Mouse (Mus musculus): Measurements from ENCODE around the gene Ccdc82.

- TF ChIP-seq CTCF (IDR thresholded peaks at IDR 0.05; ENCODE audit: low read depth) (no peak), EP300 (IDR thresholded peaks at IDR 0.05; ENCODE audit: low read depth) (no peak)
These were observed 67.2 kb downstream of the Ccdc82 start for GRCm38 (mm10) chr9:13313923-13314322.
